Mouse (Mus musculus): Measurements from ENCODE around the gene Bud23. TPM values are rescaled to one million over a fixed set of nuclear protein-coding genes. Genes with fewer than 3 reads are reported as not detected.

Bud23 gene
- polyA plus RNA-seq, 1 experiment from 2014 or later: 194 TPM

DNA sequence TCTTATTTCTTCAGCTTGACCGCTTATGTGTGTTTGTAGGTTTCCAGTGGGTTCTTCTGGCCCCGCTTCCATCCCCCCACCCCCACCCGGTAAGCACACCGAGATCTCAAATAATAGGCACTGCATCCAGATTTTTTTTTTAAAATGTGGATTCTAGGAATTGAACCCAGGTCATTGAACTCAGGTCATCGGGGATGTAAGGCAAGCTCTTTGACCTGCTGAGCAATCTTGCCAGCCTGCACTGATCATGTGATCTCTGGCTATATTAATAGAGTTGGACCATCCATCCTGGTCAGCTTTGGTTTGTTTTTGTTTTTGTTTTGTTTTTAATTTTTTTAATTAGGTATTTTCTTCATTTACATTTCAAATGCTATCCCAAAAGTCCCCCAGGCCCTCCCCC, 32.2 kb downstream of the Bud23 start:
- no peak for DNase-seq (ENCODE audit: low spot score)
- H3K4me1 ChIP-seq: peaks cover 19% of the 10 kb centered on the region
- H3K9me3 ChIP-seq (replicated peaks): no peaks in the 10 kb centered on the region; the same call in 1 of the 2 replicates
- no peak overlapping the region for H3K4me3 ChIP-seq
- no peaks in the 10 kb centered on the region for H3K27me3 ChIP-seq (ENCODE audit: low read depth, poor library complexity, severe bottlenecking)
- H3K27ac ChIP-seq: no peak overlapping the region
- 91% methylated on average over 5 of the region's 5 CpGs for WGBS
- H3K36me3 ChIP-seq: peaks cover 12% of the 10 kb centered on the region

DNA sequence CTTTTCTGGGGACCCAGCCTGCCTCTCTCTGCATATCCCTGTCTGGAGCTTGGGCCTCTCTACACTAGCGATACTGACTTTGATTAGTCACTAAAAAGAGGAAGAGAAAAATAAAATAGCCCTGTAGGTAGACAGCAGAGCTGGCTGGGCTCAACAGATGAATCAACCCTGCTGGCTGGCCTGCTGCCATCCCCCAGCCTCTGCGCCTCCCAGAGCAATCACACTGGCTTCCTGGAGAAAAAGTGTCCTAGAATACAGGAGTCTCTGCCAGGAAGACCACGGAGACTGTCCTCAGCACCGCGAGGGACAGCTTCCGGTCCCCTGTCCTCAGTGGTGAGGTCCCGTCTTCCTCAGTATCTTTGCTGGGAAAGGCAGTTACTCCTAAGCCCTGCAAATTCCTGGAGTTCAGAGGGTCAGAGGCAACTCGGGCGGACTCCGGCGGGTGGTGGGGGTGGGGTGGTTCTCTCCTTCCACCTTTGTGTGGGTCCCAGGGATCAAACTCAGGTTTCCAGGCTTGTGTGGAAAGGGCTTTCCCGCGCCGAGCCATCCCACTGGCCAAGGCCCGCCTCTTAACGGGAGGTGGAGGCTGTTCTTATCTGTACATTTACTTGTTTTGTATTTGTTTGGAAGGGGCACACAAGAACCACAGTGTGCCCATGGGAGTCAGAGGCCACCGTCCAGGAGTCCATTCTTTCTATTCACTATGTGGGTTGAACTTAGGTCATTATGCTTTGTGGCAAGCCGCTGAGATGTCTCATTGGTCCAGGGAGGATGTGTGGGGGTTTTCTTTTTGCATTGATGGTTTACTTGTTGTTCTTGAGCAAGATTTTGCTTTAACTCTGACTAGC, 35.5 kb downstream of the Bud23 start:
- whole genome bisulfite sequencing: 57% methylated on average over 18 of the region's 18 CpGs
- 0 out of 2 replicates have a peak, but pooled peaks cover 10% of the 10 kb centered on the region for H3K36me3 ChIP-seq
- peaks cover 33% of the 10 kb centered on the region for H3K4me1 ChIP-seq
- H3K27me3 ChIP-seq (ENCODE audit: low read depth, poor library complexity, severe bottlenecking): no peaks in the 10 kb centered on the region
- peak overlapping the region; percentile 14; the same call in 1 of the 2 replicates for H3K4me3 ChIP-seq
- no peak for DNase-seq (ENCODE audit: low spot score)
- H3K27ac ChIP-seq: peak overlapping the region; percentile 1; the same call in 1 of the 2 replicates
- H3K9me3 ChIP-seq (replicated peaks): no peaks in the 10 kb centered on the region

DNA sequence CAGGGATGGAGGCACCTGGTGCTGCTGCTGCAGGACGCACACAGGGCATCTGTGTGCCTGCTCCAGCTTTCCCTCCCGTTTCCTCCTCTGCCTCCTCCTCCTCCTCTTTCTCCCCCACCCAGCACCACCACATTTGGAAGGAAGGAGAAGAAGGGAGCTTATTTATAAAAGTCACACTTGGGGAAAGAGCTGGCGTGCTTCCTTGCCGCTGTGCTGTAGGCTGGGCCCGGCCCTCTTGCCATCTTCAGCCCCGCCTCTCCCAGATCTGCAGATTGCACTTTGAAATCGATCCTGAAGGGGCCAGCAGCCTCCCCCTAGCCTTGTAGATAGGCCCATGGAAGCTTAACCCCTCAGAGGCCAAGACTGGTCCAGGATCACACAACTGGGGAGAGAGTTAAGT, 38.9 kb downstream of the Bud23 start:
- H3K4me1 ChIP-seq: peaks cover 48% of the 10 kb centered on the region
- no peak for DNase-seq (ENCODE audit: low spot score)
- H3K9me3 ChIP-seq (replicated peaks): no peaks in the 10 kb centered on the region
- no peak overlapping the region for H3K27ac ChIP-seq
- H3K27me3 ChIP-seq (ENCODE audit: low read depth, poor library complexity, severe bottlenecking): no peaks in the 10 kb centered on the region
- 12% methylated on average over 7 of the region's 7 CpGs for WGBS
- 0 out of 2 replicates have a peak overlapping the region, but pooled peaks have one; percentile 20 for H3K4me3 ChIP-seq
- H3K36me3 ChIP-seq: 0 out of 2 replicates have a peak, but pooled peaks cover 4% of the 10 kb centered on the region

DNA sequence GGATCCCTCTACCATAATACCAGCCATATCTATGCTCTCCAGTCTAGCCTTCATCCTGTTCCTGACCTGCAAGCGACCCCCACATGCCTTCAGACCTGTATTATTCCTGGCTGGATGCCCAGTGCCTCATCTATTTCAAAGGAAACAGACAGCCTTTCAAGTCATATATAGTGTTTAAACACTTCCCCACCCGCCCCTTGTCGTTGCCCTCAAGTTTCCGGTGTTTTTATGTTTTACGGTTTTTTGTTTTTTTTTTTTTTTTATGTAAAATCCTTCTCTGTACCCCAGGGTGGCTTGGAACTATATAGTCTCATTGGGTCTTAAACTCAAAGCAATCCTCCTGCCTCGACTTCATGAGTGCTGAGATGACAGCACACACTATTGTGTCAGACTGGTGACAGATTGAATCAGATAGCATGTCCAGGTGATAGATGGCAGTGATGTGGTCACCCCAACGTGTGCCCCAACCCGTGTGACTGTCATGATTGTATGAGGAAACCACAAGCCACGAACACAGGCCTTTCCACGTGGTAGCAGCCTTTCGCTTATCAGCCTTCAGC, 40.0 kb downstream of the Bud23 start:
- 59% methylated on average over 11 of the region's 11 CpGs for WGBS
- H3K9me3 ChIP-seq (replicated peaks): no peaks in the 10 kb centered on the region
- H3K4me1 ChIP-seq: peaks cover 48% of the 10 kb centered on the region
- H3K4me3 ChIP-seq: peak overlapping the region; percentile 91
- H3K27me3 ChIP-seq (ENCODE audit: low read depth, poor library complexity, severe bottlenecking): no peaks in the 10 kb centered on the region
- 0 out of 2 replicates have a peak, but pooled peaks cover 4% of the 10 kb centered on the region for H3K36me3 ChIP-seq
- H3K27ac ChIP-seq: no peak overlapping the region
- DNase-seq (ENCODE audit: low spot score): no peak

DNA sequence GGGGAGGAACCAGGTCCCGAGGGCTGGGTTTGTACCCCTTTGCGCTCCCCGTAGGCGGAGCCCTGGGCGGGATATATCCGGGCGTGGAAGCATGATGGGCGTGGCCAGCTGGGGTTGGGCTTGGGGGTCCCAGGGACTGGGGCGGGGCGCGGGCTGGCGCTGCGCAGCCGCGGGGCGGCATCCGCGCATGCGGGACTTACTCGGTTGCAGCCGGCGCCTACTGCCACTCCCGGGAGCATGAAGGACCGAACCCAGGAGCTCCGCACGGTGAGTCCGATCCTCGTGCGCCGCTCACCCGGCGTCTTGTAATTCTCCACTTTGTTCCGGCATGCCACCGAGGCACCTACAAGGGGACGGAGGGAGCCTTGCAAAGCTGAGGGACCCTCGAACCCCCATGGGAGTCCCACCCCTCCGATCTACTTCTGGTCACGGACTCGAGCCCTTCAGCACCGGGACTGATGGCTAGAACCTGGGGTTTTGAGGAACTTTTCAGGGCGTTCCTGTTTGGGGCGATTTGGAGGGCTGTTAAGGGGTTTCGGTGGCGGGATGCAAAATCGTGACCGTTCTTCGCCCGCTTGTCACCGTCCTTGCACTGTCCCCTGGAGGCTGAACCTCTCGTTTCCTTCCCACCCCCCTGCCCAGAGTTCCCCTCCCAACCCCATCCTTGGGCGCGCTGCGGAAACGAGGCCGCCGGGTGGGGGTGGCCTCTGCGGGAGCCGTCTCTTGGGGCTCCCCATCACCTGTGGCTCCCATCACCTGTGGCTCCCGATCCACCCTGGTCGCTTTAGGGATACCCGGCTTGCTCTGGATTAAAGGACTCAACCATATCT, 41.2 kb downstream of the Bud23 start, which contains the start of gene Stx1a:
Gene Stx1a (plus strand): TSS at position 139 of the 830 bp plus-strand sequence.
- Histone ChIP-seq H3K4me3 (peak within 1 kb of the TSS; percentile 91), H3K4me1 (peaks cover 37% of the 10 kb centered on the region), H3K27me3 (ENCODE audit: low read depth, poor library complexity, severe bottlenecking) (no peaks in the 10 kb centered on the region), H3K9me3 (replicated peaks) (no peaks in the 10 kb centered on the region), H3K36me3 (0 out of 2 replicates have a peak, but pooled peaks cover 4% of the 10 kb centered on the region), H3K27ac (peak within 1 kb of the TSS; percentile 87)
- peak; percentile 93 for DNase-seq (ENCODE audit: low spot score)
- under 1% methylated on average over 61 of the region's 61 CpGs for WGBS

DNA sequence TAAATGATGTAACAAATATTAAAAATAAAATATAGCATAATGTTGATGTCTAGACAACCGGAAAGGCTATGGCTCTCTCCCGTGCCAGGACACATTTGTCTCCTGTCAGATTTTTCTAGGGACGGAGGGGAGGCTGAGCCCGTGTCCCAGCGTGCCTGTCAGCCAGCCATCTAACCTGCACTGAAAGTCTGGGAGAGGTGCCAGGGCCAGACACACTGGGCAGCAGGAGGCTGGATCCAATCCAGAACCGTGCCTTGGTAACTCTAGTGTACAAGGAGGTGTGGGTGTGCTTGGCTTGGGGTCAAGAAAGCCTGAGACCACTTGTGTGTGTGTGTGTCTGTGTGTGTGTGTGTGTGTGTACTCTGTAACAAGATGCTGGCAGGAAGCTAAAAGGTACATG, 42.9 kb downstream of the Bud23 start:
- WGBS: 82% methylated on average over 6 of the region's 6 CpGs

DNA sequence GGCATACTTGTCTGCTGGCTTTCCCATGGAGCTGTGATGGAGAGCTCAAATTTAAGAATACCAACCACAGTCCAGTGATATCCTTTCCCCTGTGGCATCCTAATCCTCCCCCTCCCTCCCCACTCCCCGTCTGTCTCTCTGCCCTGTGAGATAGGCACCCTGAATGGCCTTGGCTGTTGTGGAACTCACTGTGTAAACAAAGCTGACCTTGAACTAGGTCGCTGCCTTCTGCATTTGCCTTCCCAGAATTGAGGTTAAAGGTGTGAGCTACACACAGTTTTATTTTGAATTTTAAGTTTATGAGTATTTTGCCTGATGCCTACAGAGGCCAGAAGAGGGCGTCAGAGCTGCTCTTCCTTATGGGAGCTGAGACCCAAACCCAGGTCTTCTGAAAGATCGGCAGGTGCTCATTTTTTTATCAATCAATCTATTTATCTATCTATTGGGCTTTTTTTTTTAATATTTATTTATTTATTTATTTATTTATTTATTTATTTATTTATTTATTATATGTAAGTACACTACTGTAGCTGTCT, 48.5 kb downstream of the Bud23 start:
- no peak overlapping the region for H3K27ac ChIP-seq
- WGBS: 61% methylated on average over 4 of the region's 4 CpGs

More for the DNA sequence above, 42.9 kb downstream of the Bud23 start:
- Histone ChIP-seq H3K4me1 (peaks cover 34% of the 10 kb centered on the region), H3K27ac (no peak overlapping the region), H3K36me3 (0 out of 2 replicates have a peak, but pooled peaks cover 1% of the 10 kb centered on the region), H3K4me3 (no peak overlapping the region), H3K27me3 (ENCODE audit: low read depth, poor library complexity, severe bottlenecking) (no peaks in the 10 kb centered on the region), H3K9me3 (replicated peaks) (no peaks in the 10 kb centered on the region)
- DNase-seq (ENCODE audit: low spot score): no peak

DNA sequence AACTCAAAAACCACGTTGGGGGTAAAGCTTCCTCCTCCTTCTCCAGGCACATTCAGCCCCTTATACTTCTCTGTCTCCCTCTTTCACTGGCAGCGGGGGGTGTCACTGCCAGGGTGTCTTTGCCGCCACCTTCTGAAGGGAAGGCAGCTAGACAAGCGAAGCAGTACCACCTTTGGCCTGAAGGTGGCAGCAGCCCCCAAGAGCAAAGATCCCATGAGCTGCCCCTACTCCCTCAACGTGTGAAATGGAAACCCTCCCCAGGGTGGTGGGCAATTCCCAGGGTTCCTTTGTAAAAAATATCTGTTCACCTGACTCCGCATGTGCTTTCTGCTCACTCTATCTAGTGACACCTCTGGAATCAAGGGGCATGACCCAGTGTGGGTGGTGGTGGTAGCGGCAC, 49.3 kb downstream of the Bud23 start:
- 16% methylated on average over 7 of the region's 7 CpGs for WGBS

More for the DNA sequence above, 48.5 kb downstream of the Bud23 start:
- Histone ChIP-seq H3K36me3 (no peaks in the 10 kb centered on the region), H3K4me3 (no peak overlapping the region), H3K9me3 (replicated peaks) (no peaks in the 10 kb centered on the region), H3K27me3 (ENCODE audit: low read depth, poor library complexity, severe bottlenecking) (peaks cover 12% of the 10 kb centered on the region; the same call in 1 of the 2 replicates), H3K4me1 (peaks cover 24% of the 10 kb centered on the region)
- DNase-seq (ENCODE audit: low spot score): no peak

DNA sequence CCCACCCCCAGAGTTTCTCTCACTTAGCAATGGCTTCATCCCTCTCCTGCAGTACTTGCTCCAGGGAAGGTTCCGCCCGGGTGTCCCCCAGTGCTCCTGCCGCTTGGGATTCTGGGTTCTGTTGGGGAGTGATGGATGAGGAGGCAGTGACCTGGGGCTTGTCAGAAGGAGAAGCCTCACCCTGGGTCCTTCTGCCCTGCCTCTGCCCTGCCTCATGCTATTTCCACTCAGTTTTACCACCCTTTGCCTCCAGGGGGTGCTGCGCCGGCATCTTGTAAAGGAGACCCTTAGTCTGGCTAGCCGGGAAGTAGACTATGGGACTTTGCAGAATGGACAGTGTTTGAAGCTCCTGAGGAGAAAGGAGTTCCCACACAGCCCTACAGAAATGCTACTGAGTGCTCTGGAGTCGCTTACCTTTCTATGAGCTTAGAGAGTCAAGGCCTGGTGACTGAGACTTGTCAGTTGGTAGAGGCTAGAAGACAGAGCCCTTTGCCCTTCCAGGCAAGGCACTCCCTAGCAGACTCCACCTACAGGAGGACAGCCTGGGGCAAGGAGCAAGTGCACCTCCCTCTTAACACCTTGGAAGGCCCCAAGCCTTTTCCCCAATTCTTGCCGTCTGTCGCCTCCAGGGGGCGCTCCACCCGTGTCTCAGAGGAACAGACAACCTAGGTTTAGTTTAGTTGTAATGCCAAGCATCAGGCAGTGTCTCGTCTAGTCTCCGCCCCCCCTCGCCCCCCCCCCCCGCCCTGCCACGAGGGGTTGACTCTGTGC, 51.9 kb downstream of the Bud23 start:
- Histone ChIP-seq H3K27ac (peak overlapping the region; percentile 64), H3K9me3 (replicated peaks) (no peaks in the 10 kb centered on the region), H3K27me3 (ENCODE audit: low read depth, poor library complexity, severe bottlenecking) (peaks cover 12% of the 10 kb centered on the region; the same call in 1 of the 2 replicates), H3K36me3 (no peaks in the 10 kb centered on the region), H3K4me3 (peak overlapping the region; percentile 41), H3K4me1 (peaks cover 46% of the 10 kb centered on the region)
- DNase-seq (ENCODE audit: low spot score): peak; percentile 86
- WGBS: 4% methylated on average over 16 of the region's 16 CpGs

More for the DNA sequence above, 49.3 kb downstream of the Bud23 start:
- H3K4me1 ChIP-seq: peaks cover 32% of the 10 kb centered on the region
- H3K4me3 ChIP-seq: no peak overlapping the region
- H3K27ac ChIP-seq: no peak overlapping the region
- peak; percentile 86 for DNase-seq (ENCODE audit: low spot score)
- H3K27me3 ChIP-seq (ENCODE audit: low read depth, poor library complexity, severe bottlenecking): peaks cover 12% of the 10 kb centered on the region; the same call in 1 of the 2 replicates
- no peaks in the 10 kb centered on the region for H3K36me3 ChIP-seq
- no peaks in the 10 kb centered on the region for H3K9me3 ChIP-seq (replicated peaks)

DNA sequence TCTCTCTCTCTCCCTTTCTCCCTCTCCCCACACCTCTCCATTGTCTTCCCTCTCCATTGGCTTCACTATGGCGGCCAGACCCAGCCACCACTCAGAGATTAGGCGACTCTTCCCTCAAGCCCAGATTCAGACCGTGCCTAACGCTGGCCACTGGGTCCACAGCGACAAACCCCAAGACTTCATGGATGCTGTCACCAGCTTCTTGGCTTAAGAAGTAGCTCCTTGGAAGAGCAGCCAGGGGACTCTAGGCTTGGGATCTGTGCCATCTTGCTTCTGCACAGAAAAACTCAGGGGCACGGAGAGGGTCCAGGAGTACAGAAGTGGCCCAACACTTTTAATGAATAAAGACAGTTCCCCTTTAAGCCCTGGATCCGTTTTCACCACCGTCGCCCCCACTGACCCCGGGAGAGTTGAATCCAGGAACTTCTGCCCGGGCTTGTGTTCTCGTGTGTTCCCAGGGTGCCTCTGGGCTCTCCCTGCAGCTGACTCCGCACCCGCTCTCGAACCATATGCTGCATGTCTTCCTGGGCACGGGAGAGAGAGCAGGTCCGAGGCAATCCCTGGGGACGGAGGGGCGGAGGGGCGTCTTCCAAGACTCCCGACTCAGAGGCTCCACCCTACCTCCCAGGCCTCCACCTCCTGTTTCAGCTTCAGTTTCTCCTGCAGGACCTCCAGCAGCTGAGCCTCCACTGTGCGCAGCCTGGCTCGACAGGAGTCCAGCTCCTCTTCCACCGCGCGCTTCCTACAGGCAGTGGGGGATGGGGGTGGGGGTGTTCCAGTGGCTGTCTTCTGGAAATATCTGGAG, 52.7 kb downstream of the Bud23 start:
- H3K27ac ChIP-seq: peak overlapping the region; percentile 64
- peak; percentile 51 for DNase-seq (ENCODE audit: low spot score)
- no peaks in the 10 kb centered on the region for H3K9me3 ChIP-seq (replicated peaks)
- peaks cover 12% of the 10 kb centered on the region; the same call in 1 of the 2 replicates for H3K27me3 ChIP-seq (ENCODE audit: low read depth, poor library complexity, severe bottlenecking)
- peaks cover 48% of the 10 kb centered on the region for H3K4me1 ChIP-seq
- H3K36me3 ChIP-seq: no peaks in the 10 kb centered on the region
- peak overlapping the region; percentile 41 for H3K4me3 ChIP-seq
- 22% methylated on average over 26 of the region's 26 CpGs for WGBS
